Mouse (Mus musculus) c-Kit-negative CD71-positive TER-119-positive erythroid progenitor cells, embryonic 14.5 days (primary cell): ENCODE data around the gene Csde1.
A peak's percentile ranks its signal among the peaks of the same experiment; 100 is the strongest.

Source experiments
- DNase-seq: peaks from one replicate; pipeline ENCODE4 v3.0.0-alpha.2; 2013; ENCODE audit warnings: low read depth, low spot score

The Csde1 gene

GRCm38 (mm10) chr3:103058207-103059157 lies 38.3 kb downstream of the Csde1 start, which contains the start of gene Nras:
TSS of gene Nras (plus strand) at chr3:103058285.
- DNase-seq, result peak; percentile 81

- no peak for DNase-seq
These were observed 46.7 kb downstream of the Csde1 start for GRCm38 (mm10) chr3:103066927-103067326.

- DNase-seq, result no peak
These were observed 48.7 kb downstream of the Csde1 start for GRCm38 (mm10) chr3:103068971-103069370.

- DNase-seq, result no peak
These were observed 53.5 kb downstream of the Csde1 start, which contains the start of gene Ampd1 for GRCm38 (mm10) chr3:103073771-103074170. TSS of gene Ampd1 (plus strand) at chr3:103074014.

- no peak for DNase-seq
These were observed 55.6 kb downstream of the Csde1 start for GRCm38 (mm10) chr3:103075871-103076270.

GRCm38 (mm10) chr3:103076476-103076875 lies 56.2 kb downstream of the Csde1 start:
- DNase-seq, result no peak

GRCm38 (mm10) chr3:103079301-103079700 lies 59.1 kb downstream of the Csde1 start:
- DNase-seq, result no peak

GRCm38 (mm10) chr3:103081051-103081450 lies 60.8 kb downstream of the Csde1 start:
- DNase-seq, result no peak

GRCm38 (mm10) chr3:103081861-103082453 lies 61.7 kb downstream of the Csde1 start:
- no peak for DNase-seq

GRCm38 (mm10) chr3:103082761-103083160 lies 62.5 kb downstream of the Csde1 start:
- DNase-seq, result no peak

- no peak for DNase-seq
These were observed 65.8 kb downstream of the Csde1 start for GRCm38 (mm10) chr3:103085986-103086385.

GRCm38 (mm10) chr3:103091753-103092152 lies 71.5 kb downstream of the Csde1 start:
- no peak for DNase-seq

GRCm38 (mm10) chr3:103098662-103099061 lies 78.4 kb downstream of the Csde1 start:
- no peak for DNase-seq

- no peak for DNase-seq
These were observed 79.4 kb downstream of the Csde1 start for GRCm38 (mm10) chr3:103099667-103100066.

- DNase-seq, result no peak
These were observed 80.5 kb downstream of the Csde1 start for GRCm38 (mm10) chr3:103100735-103101134.

- DNase-seq, result no peak
These were observed 81.0 kb downstream of the Csde1 start for GRCm38 (mm10) chr3:103101194-103101593.

- peak; percentile 52 for DNase-seq
These were observed 81.7 kb downstream of the Csde1 start for GRCm38 (mm10) chr3:103101909-103102308.

- peak; percentile 90 for DNase-seq
These were observed 82.5 kb downstream of the Csde1 start, which contains the start of gene Dennd2c for GRCm38 (mm10) chr3:103102454-103103390. TSS of gene Dennd2c (plus strand) at chr3:103102604.
